18 mouse cellular contexts compared by ENCODE assay signal in the genomic region with DNA sequence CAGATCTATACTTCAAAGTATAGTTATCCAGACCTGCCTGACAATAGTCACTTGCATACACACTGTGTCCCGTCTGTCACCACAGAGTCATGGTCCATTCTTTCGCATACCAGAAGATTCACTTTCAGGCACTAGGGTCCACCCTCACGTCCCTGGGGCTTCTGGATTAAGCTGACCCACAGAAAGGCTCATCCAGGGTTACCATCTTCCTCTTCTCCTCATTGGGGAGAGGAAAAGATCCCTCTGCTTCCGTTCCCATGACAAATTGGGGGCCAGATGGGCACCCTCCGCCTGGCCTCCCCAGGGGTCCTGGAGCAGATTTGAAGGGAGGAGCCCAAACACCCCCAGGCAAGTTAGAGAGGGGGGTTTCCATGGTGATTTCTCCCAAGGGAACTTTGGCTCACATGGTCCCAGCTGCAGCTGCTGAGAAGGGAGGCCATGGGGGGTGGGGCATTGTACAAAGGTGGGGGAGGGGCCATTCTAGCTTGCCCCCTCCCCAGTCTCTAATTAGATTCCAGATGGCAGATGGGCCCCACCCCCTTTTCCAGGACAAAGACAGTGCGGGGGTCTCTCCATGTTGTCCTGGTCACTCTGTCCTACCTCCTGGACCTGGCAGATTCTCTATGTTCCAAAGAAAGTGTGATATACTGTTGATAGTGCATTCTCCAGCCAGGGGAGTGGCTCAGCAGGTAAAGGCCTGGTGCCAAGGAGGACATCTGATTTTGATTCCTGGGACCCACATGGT. TPM values are rescaled to one million over a fixed set of nuclear protein-coding genes. Genes with fewer than 3 reads are reported as not detected.
DNase-seq lines count a peak whose midpoint lies in the region; ATAC-seq and TF ChIP-seq lines count a peak whose summit lies in the region.
"Had no signal": no experiment of that assay in that cellular context is flagged by ENCODE, and none has a peak within 500 bp of the region (broad histone marks: within the 10 kb centered on the region; RNA-seq: fewer than 3 reads in every experiment).

No protein-coding gene starts in this region.

- H3K36me3 ChIP-seq in embryonic facial prominence, embryonic 10.5 days (replicated peaks): peaks cover 24% of the 10 kb centered on the region; the same call in 1 of the 2 replicates
- H3K36me3 ChIP-seq in forebrain, postnatal 0 days (ENCODE audit: insufficient read depth): peaks cover 54% of the 10 kb centered on the region
- peaks cover 31% of the 10 kb centered on the region for H3K36me3 ChIP-seq in midbrain, postnatal 0 days (ENCODE audit: insufficient read depth, low read length)
- no peaks in the 10 kb centered on the region for H3K36me3 ChIP-seq in heart, embryonic 11.5 days (ENCODE audit: control insufficient read depth, insufficient read depth, low read length)
- H3K36me3 ChIP-seq in kidney, embryonic 16.5 days (ENCODE audit: insufficient read depth, low read length): no peaks in the 10 kb centered on the region
- H3K36me3 ChIP-seq: heart, embryonic 13.5 days had no signal

- DNase-seq in cerebellum, postnatal 36 days: peak; percentile 37 to 39
- no peak for DNase-seq in cerebellum, adult 8-10 months
- peak; percentile 34 for DNase-seq in embryonic facial prominence, embryonic 10.5 days (ENCODE audit: low spot score)
- DNase-seq in forebrain, postnatal 0 days: no peak
- peak; percentile 56 for DNase-seq in midbrain, postnatal 0 days (ENCODE audit: low spot score)
- no peak for DNase-seq in gastrocnemius, postnatal 36 days
- DNase-seq: right cerebral cortex, postnatal 4 days; thymus, postnatal 14 days had no signal

- no peak overlapping the region for H3K4me3 ChIP-seq in embryonic facial prominence, embryonic 10.5 days
- H3K4me3 ChIP-seq in forebrain, postnatal 0 days (ENCODE audit: low read depth, low read length): no peak overlapping the region
- H3K4me3 ChIP-seq in midbrain, postnatal 0 days (ENCODE audit: low read depth, low read length): no peak overlapping the region
- no peak overlapping the region for H3K4me3 ChIP-seq in heart, embryonic 11.5 days (ENCODE audit: low read depth, low read length)
- H3K4me3 ChIP-seq in kidney, embryonic 16.5 days (ENCODE audit: low read length): no peak overlapping the region
- H3K4me3 ChIP-seq: heart, embryonic 13.5 days had no signal

- H3K9me3 ChIP-seq in embryonic facial prominence, embryonic 10.5 days: no peaks in the 10 kb centered on the region
- no peaks in the 10 kb centered on the region for H3K9me3 ChIP-seq in forebrain, postnatal 0 days (ENCODE audit: low read length)
- H3K9me3 ChIP-seq in midbrain, postnatal 0 days (ENCODE audit: low read length): no peaks in the 10 kb centered on the region
- H3K9me3 ChIP-seq in heart, embryonic 11.5 days (replicated peaks; ENCODE audit: control insufficient read depth, low read length): no peaks in the 10 kb centered on the region
- H3K9me3 ChIP-seq in kidney, embryonic 16.5 days (ENCODE audit: low read length): 0 out of 2 replicates have a peak, but pooled peaks cover 2% of the 10 kb centered on the region
- H3K9me3 ChIP-seq: heart, embryonic 13.5 days had no signal

- H3K27ac ChIP-seq in embryonic facial prominence, embryonic 10.5 days (replicated peaks): peak overlapping the region; percentile 48; the same call in 1 of the 2 replicates
- no peak overlapping the region; the same call in 1 of the 2 replicates for H3K27ac ChIP-seq in forebrain, postnatal 0 days (ENCODE audit: low read depth, low read length)
- H3K27ac ChIP-seq in midbrain, postnatal 0 days (ENCODE audit: low read depth, low read length): no peak overlapping the region
- no peak overlapping the region for H3K27ac ChIP-seq in heart, embryonic 11.5 days (ENCODE audit: low read depth, low read length)
- H3K27ac ChIP-seq in kidney, embryonic 16.5 days (ENCODE audit: low read length): no peak overlapping the region
- H3K27ac ChIP-seq: heart, embryonic 13.5 days had no signal

- peak; percentile 42; the same call in 1 of the 2 replicates for ATAC-seq in forebrain, postnatal 0 days
- no peak for ATAC-seq in midbrain, postnatal 0 days (ENCODE audit: low FRiP score)
- ATAC-seq in heart, embryonic 11.5 days (replicated peaks; ENCODE audit: insufficient number of reproducible peaks, low FRiP score, low TSS enrichment): no peak
- ATAC-seq in kidney, embryonic 16.5 days (ENCODE audit: low FRiP score, low TSS enrichment): no peak
- ATAC-seq: inflammation-experienced regulatory T-cells, adult 6 months had no signal

- H3K4me1 ChIP-seq in embryonic facial prominence, embryonic 10.5 days: peaks cover 13% of the 10 kb centered on the region
- H3K4me1 ChIP-seq in forebrain, postnatal 0 days (ENCODE audit: insufficient read depth): no peaks in the 10 kb centered on the region
- no peaks in the 10 kb centered on the region for H3K4me1 ChIP-seq in midbrain, postnatal 0 days (ENCODE audit: insufficient read depth, low read length)
- H3K4me1 ChIP-seq in heart, embryonic 11.5 days (ENCODE audit: control insufficient read depth, insufficient read depth, low read length): no peaks in the 10 kb centered on the region
- no peaks in the 10 kb centered on the region for H3K4me1 ChIP-seq in kidney, embryonic 16.5 days (ENCODE audit: insufficient read depth, low read length)
- H3K4me1 ChIP-seq: heart, embryonic 13.5 days had no signal

- TF ChIP-seq CTCF in forebrain, postnatal 0 days (IDR thresholded peaks at IDR 0.05; ENCODE audit: low read depth): no peak
- no peak for TF ChIP-seq CTCF in midbrain, postnatal 0 days (IDR thresholded peaks at IDR 0.05)

- no peak overlapping the region for H3K4me2 ChIP-seq in forebrain, postnatal 0 days (ENCODE audit: low read depth)
- H3K4me2 ChIP-seq in midbrain, postnatal 0 days (ENCODE audit: low read depth, low read length, poor library complexity, severe bottlenecking): no peak overlapping the region
- no peak overlapping the region for H3K4me2 ChIP-seq in heart, embryonic 11.5 days
- H3K4me2 ChIP-seq in kidney, embryonic 16.5 days (replicated peaks; ENCODE audit: low read depth, low read length): no peak overlapping the region
- H3K4me2 ChIP-seq: heart, embryonic 13.5 days had no signal

- H3K27me3 ChIP-seq in embryonic facial prominence, embryonic 10.5 days (replicated peaks; ENCODE audit: low read depth, poor library complexity, severe bottlenecking): no peaks in the 10 kb centered on the region
- H3K27me3 ChIP-seq in forebrain, postnatal 0 days (ENCODE audit: insufficient read depth, low read length): no peaks in the 10 kb centered on the region
- H3K27me3 ChIP-seq in midbrain, postnatal 0 days (ENCODE audit: insufficient read depth, low read length): no peaks in the 10 kb centered on the region
- H3K27me3 ChIP-seq in heart, embryonic 11.5 days (ENCODE audit: control insufficient read depth, insufficient read depth, low read length): no peaks in the 10 kb centered on the region
- no peaks in the 10 kb centered on the region for H3K27me3 ChIP-seq in kidney, embryonic 16.5 days (ENCODE audit: insufficient read depth, low read length)

- WGBS in embryonic facial prominence, embryonic 10.5 days: 56% methylated on average over 6 of the region's 6 CpGs
- whole genome bisulfite sequencing in forebrain, postnatal 0 days: 41% methylated on average over 6 of the region's 6 CpGs
- WGBS in midbrain, postnatal 0 days: 18% methylated on average over 6 of the region's 6 CpGs
- WGBS in heart, embryonic 11.5 days (ENCODE audit: insufficient replicate concordance): 49% methylated on average over 6 of the region's 6 CpGs
- 51% methylated on average over 6 of the region's 6 CpGs for WGBS in kidney, embryonic 16.5 days

- intact Hi-C loops in gastrocnemius, postnatal 36 days (cut with DNase I): no loop called here

- H3K9ac ChIP-seq in forebrain, postnatal 0 days: no peak overlapping the region
- no peak overlapping the region for H3K9ac ChIP-seq in midbrain, postnatal 0 days (replicated peaks; ENCODE audit: low read length, poor library complexity, severe bottlenecking)
- no peak overlapping the region for H3K9ac ChIP-seq in heart, embryonic 11.5 days (ENCODE audit: low read depth, low read length)
- no peak overlapping the region for H3K9ac ChIP-seq in kidney, embryonic 16.5 days (replicated peaks; ENCODE audit: low read length)
- H3K9ac ChIP-seq: heart, embryonic 13.5 days had no signal

RNA-seq across cellular contexts. Expression of gene Elavl3, which starts 16.4 kb away (rescaled TPM):
- 8.2 and 10.1 TPM in 2 replicates for polyA plus RNA-seq in embryonic facial prominence, embryonic 10.5 days (2016; fragmentation: Nextera tagmentation; extraction: Ambion mirVana)
- 159 and 191 TPM in 2 replicates for total RNA-seq in forebrain, postnatal 0 days (2014; rRNA removed)
- polyA plus RNA-seq in forebrain, postnatal 0 days (2015; fragmentation: Nextera tagmentation; extraction: Ambion mirVana): 51.3 and 74.7 TPM in 2 replicates
- 215 and 239 TPM in 2 replicates for total RNA-seq in midbrain, postnatal 0 days (2014; rRNA removed)
- polyA plus RNA-seq in midbrain, postnatal 0 days (2015; fragmentation: Nextera tagmentation; extraction: Ambion mirVana): 75.2 and 78.7 TPM in 2 replicates
- total RNA-seq in gastrocnemius, postnatal 36 days (2021): under 1 TPM in 1 of 2 experiments, not detected in 1; 0.26 TPM
- 0.27 and 0.37 TPM in 2 replicates for polyA plus RNA-seq in heart, embryonic 11.5 days (2014; fragmentation: Nextera tagmentation; extraction: Ambion mirVana)
- polyA plus RNA-seq in kidney, embryonic 16.5 days (2015; fragmentation: Nextera tagmentation; extraction: Ambion mirVana): 0.10 and 0.37 TPM in 2 replicates
- total RNA-seq: neutrophil, adult 5-6 weeks had no signal
- polyA plus RNA-seq: inflammation-experienced regulatory T-cells, adult 6 months had no signal

RNA-seq across cellular contexts. Expression of gene Prkcsh, which starts 32.9 kb away (rescaled TPM):
- 107 and 115 TPM in 2 replicates for polyA plus RNA-seq in embryonic facial prominence, embryonic 10.5 days (2016; fragmentation: Nextera tagmentation; extraction: Ambion mirVana)
- total RNA-seq in forebrain, postnatal 0 days (2014; rRNA removed): 83.2 and 86.5 TPM in 2 replicates
- 48.9 and 67.4 TPM in 2 replicates for polyA plus RNA-seq in forebrain, postnatal 0 days (2015; fragmentation: Nextera tagmentation; extraction: Ambion mirVana)
- 71.9 and 85.8 TPM in 2 replicates for total RNA-seq in midbrain, postnatal 0 days (2014; rRNA removed)
- 62.8 and 64.9 TPM in 2 replicates for polyA plus RNA-seq in midbrain, postnatal 0 days (2015; fragmentation: Nextera tagmentation; extraction: Ambion mirVana)
- total RNA-seq in gastrocnemius, postnatal 36 days (2021): 10 to 100 TPM; 27.4 to 27.6 TPM
- 72.2 and 77.8 TPM in 2 replicates for polyA plus RNA-seq in heart, embryonic 11.5 days (2014; fragmentation: Nextera tagmentation; extraction: Ambion mirVana)
- polyA plus RNA-seq in kidney, embryonic 16.5 days (2015; fragmentation: Nextera tagmentation; extraction: Ambion mirVana): 157 and 161 TPM in 2 replicates

RNA-seq across cellular contexts. Expression of gene Ccdc151, which starts 33.0 kb away (rescaled TPM):
- polyA plus RNA-seq in embryonic facial prominence, embryonic 10.5 days (2016; fragmentation: Nextera tagmentation; extraction: Ambion mirVana): 3.8 and 4.0 TPM in 2 replicates
- 5.7 and 6.0 TPM in 2 replicates for total RNA-seq in forebrain, postnatal 0 days (2014; rRNA removed)
- polyA plus RNA-seq in forebrain, postnatal 0 days (2015; fragmentation: Nextera tagmentation; extraction: Ambion mirVana): 5.5 and 6.4 TPM in 2 replicates
- 4.3 and 5.8 TPM in 2 replicates for total RNA-seq in midbrain, postnatal 0 days (2014; rRNA removed)
- polyA plus RNA-seq in midbrain, postnatal 0 days (2015; fragmentation: Nextera tagmentation; extraction: Ambion mirVana): 5.0 and 5.1 TPM in 2 replicates
- under 1 TPM in 1 of 2 experiments, not detected in 1; 0.25 TPM for total RNA-seq in gastrocnemius, postnatal 36 days (2021)
- polyA plus RNA-seq in heart, embryonic 11.5 days (2014; fragmentation: Nextera tagmentation; extraction: Ambion mirVana): not detected in 2 replicates
- polyA plus RNA-seq in kidney, embryonic 16.5 days (2015; fragmentation: Nextera tagmentation; extraction: Ambion mirVana): 1.9 TPM in 2 replicates
- total RNA-seq: gastrocnemius, adult 8-10 months; neutrophil, adult 5-6 weeks had no signal
- polyA plus RNA-seq: inflammation-experienced regulatory T-cells, adult 6 months had no signal

RNA-seq across cellular contexts. Expression of gene Gm49318, which starts 35.6 kb away (rescaled TPM):
- polyA plus RNA-seq in embryonic facial prominence, embryonic 10.5 days (2016; fragmentation: Nextera tagmentation; extraction: Ambion mirVana): not detected in 2 replicates
- total RNA-seq in forebrain, postnatal 0 days (2014; rRNA removed): not detected in 2 replicates
- polyA plus RNA-seq in forebrain, postnatal 0 days (2015; fragmentation: Nextera tagmentation; extraction: Ambion mirVana): not detected in 2 replicates
- 4.1 TPM in 1 of 2 replicates, not detected in the other for total RNA-seq in midbrain, postnatal 0 days (2014; rRNA removed)
- polyA plus RNA-seq in midbrain, postnatal 0 days (2015; fragmentation: Nextera tagmentation; extraction: Ambion mirVana): 0.25 and 0.36 TPM in 2 replicates
- total RNA-seq in gastrocnemius, postnatal 36 days (2021): not detected
- not detected in 2 replicates for polyA plus RNA-seq in heart, embryonic 11.5 days (2014; fragmentation: Nextera tagmentation; extraction: Ambion mirVana)
- not detected in 2 replicates for polyA plus RNA-seq in kidney, embryonic 16.5 days (2015; fragmentation: Nextera tagmentation; extraction: Ambion mirVana)
- total RNA-seq: gastrocnemius, adult 8-10 months; neutrophil, adult 5-6 weeks had no signal
- polyA plus RNA-seq: C2C12; heart, embryonic 13.5 days; inflammation-experienced regulatory T-cells, adult 6 months; large intestine, adult 2 months; liver, embryonic 16.5 days; stomach, embryonic 14.5 days had no signal

RNA-seq across cellular contexts. Expression of gene Zfp653, which starts 35.7 kb away (rescaled TPM):
- polyA plus RNA-seq in embryonic facial prominence, embryonic 10.5 days (2016; fragmentation: Nextera tagmentation; extraction: Ambion mirVana): 9.1 and 10.2 TPM in 2 replicates
- total RNA-seq in forebrain, postnatal 0 days (2014; rRNA removed): 31.0 and 32.3 TPM in 2 replicates
- 13.3 and 16.3 TPM in 2 replicates for polyA plus RNA-seq in forebrain, postnatal 0 days (2015; fragmentation: Nextera tagmentation; extraction: Ambion mirVana)
- 30.0 and 33.1 TPM in 2 replicates for total RNA-seq in midbrain, postnatal 0 days (2014; rRNA removed)
- polyA plus RNA-seq in midbrain, postnatal 0 days (2015; fragmentation: Nextera tagmentation; extraction: Ambion mirVana): 14.2 and 15.1 TPM in 2 replicates
- total RNA-seq in gastrocnemius, postnatal 36 days (2021): 1 to 10 TPM; 2.9 to 3.8 TPM
- polyA plus RNA-seq in heart, embryonic 11.5 days (2014; fragmentation: Nextera tagmentation; extraction: Ambion mirVana): 5.5 and 6.7 TPM in 2 replicates
- 11.6 and 14.2 TPM in 2 replicates for polyA plus RNA-seq in kidney, embryonic 16.5 days (2015; fragmentation: Nextera tagmentation; extraction: Ambion mirVana)

Comparison
In these comparisons a context has a peak if more than half of its experiments do, and no peak if none do; other contexts are left out.
1. DNase-seq: peak in cerebellum, postnatal 36 days (2 of 2), embryonic facial prominence, embryonic 10.5 days (single experiment) and midbrain, postnatal 0 days (single experiment); none in cerebellum, adult 8-10 months (single experiment), forebrain, postnatal 0 days (single experiment) and gastrocnemius, postnatal 36 days (0 of 2).